Mouse (Mus musculus): ENCODE results near the gene Hoxd10.

GRCm38 (mm10) chr2:74676376-74677052 is 15.2 kb upstream of the Hoxd10 start:
- TF ChIP-seq POLR2A (IDR thresholded peaks at IDR 0.05; ENCODE audit: insufficient read depth, low read depth, low read length) (no peak), CTCF (IDR thresholded peaks at IDR 0.05; ENCODE audit: insufficient read depth, low read depth, low read length) (no peak)
